Mouse (Mus musculus) megakaryocyte, embryonic 14.5 days (primary cell): ENCODE measurements around the gene Nxph4.

Experiments used
- FLI1 ChIP-seq: IDR thresholded peaks from 2 replicates; pipeline ENCODE4 v1.6.1; 2012; ENCODE audit warnings: low read length, inconsistent platforms, mixed read lengths
- GATA1 ChIP-seq: IDR thresholded peaks from 3 replicates; pipeline ENCODE4 v1.6.1; 2012; ENCODE audit warnings: mixed read lengths, low read length, inconsistent platforms, borderline replicate concordance

GRCm38 (mm10) chr10:127563840-127564239 is 29.5 kb upstream of the Nxph4 start:
- TF ChIP-seq GATA1, result no peak
- no peak for TF ChIP-seq FLI1
